Mouse (Mus musculus): ENCODE measurements around the gene Syt11. TPM values are rescaled to one million over a fixed set of nuclear protein-coding genes. Genes with fewer than 3 reads are reported as not detected.
"Not testable (repeated sequence)": the region's sequence is repeated elsewhere in the genome, so short reads cannot be mapped to it uniquely, and the experiment has no call there.

The Syt11 gene
- polyA plus RNA-seq, 1 experiment: 41.5 TPM

DNA sequence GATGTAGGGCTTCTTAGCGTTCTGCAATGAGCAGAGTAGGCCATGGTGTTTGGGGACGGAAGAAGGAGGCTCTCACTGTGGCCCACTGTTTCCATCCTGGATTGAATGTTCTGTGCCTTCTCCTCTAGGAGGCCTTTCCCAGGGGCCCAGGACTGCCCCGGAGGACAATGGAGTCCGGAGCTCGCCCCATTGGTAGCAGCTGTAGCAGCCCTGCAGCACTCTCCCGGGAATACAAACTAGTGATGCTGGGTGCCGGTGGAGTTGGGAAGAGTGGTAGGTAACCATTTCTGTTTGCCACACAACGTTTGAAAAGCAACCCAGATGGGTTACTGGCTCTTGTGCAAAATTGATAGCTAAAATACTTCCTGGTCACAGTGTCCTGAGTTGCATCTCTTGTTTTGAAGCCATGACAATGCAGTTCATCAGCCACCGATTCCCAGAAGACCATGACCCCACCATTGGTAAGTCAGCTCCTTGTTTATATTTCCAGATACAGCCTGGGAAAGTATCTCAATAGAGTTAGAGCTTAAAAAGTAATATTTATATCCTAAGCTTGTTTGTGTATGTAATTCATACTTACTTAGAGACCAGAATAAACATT is 57.7 kb downstream of the Syt11 start:
- peaks cover 1% of the 10 kb centered on the region; the same call in 1 of the 2 replicates for H3K36me3 ChIP-seq (ENCODE audit: control insufficient read depth, insufficient read depth, low read length)
- H3K27ac ChIP-seq (ENCODE audit: control insufficient read depth, insufficient read depth, low read depth, low read length): peak overlapping the region; percentile 8
- H3K4me1 ChIP-seq (ENCODE audit: control insufficient read depth, insufficient read depth, low read length): peaks cover 2% of the 10 kb centered on the region; the same call in 1 of the 2 replicates

DNA sequence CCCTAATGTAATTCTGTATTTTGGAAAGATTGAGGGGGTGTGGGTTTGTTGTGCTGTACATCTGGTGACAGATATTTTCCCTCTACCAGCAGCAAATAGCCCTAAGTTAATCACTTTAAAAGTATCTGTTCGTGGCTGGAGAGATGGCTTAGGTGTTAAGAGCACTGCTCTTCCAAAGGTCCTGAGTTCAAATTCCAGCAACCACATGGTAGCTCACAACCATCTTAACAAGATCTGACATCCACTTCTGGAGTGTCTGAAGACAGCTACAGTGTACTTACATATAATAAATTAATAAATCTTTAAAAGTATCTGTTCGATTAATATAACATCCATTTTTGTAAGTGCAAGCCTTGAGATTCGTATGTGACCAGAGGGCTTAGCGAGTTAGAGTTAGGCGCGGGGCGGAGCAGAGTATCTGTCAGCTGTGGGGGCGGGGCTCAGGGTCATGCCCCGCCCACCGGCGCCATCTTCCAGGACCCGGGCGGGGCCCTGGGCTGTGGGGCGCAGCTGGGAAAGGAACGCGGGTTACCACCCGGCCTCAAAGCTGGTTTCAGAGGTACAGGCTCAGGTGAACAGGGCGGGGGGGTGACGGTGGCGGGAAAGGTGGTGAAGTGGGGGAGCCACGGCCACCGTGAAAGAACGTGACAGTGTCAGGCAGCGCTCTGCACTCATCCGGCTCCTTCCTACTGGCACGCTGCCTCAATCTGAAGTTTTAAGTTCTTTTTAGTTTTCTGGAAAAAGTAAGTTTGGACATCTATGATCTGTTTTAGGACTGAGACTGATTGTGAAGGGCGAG is 58.4 kb downstream of the Syt11 start, which contains the start of gene Rit1:
Gene Rit1, plus strand, starts transcription at position 440 of the 799 bp plus-strand sequence.
- TF ChIP-seq CTCF (IDR thresholded peaks at IDR 0.05; ENCODE audit: control insufficient read depth, insufficient read depth, insufficient replicate concordance, low read depth, low read length) (no peak), POLR2A (IDR thresholded peaks at IDR 0.05; ENCODE audit: control insufficient read depth, low read depth, low read length) (peak; percentile 61)
- Histone ChIP-seq H3K4me1 (ENCODE audit: control insufficient read depth, insufficient read depth, low read length) (peaks cover 2% of the 10 kb centered on the region; the same call in 1 of the 2 replicates), H3K27ac (ENCODE audit: control insufficient read depth, insufficient read depth, low read depth, low read length) (peak within 1 kb of the TSS; percentile 8), H3K27me3 (ENCODE audit: control insufficient read depth, insufficient read depth, low read length) (no peaks in the 10 kb centered on the region), H3K4me3 (ENCODE audit: control insufficient read depth, low read depth, low read length) (peak within 1 kb of the TSS; percentile 78), H3K36me3 (ENCODE audit: control insufficient read depth, insufficient read depth, low read length) (peaks cover 2% of the 10 kb centered on the region)

More for the DNA sequence above, 57.7 kb downstream of the Syt11 start:
- no peak for TF ChIP-seq POLR2A (IDR thresholded peaks at IDR 0.05; ENCODE audit: control insufficient read depth, low read depth, low read length)
- TF ChIP-seq CTCF (IDR thresholded peaks at IDR 0.05; ENCODE audit: control insufficient read depth, insufficient read depth, insufficient replicate concordance, low read depth, low read length): no peak
- no peaks in the 10 kb centered on the region for H3K27me3 ChIP-seq (ENCODE audit: control insufficient read depth, insufficient read depth, low read length)
- H3K4me3 ChIP-seq (ENCODE audit: control insufficient read depth, low read depth, low read length): peak overlapping the region; percentile 78

DNA sequence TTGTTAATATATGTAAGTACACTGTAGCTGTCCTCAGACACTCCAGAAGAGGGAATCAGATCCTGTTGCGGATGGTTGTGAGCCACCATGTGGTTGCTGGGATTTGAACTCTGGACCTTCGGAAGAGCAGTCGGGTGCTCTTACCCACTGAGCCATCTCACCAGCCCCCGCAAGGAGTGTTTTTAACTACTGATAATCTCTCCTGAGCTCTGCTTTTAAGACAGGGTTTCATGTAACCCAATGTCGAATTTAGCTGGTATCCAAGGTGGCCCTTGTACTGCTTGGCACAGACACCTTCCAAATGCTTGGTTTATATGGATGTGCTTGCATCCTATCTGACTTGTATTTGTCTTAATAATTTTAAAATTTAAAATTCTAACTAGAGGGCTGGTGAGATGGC is 59.2 kb downstream of the Syt11 start:
- H3K4me1 ChIP-seq (ENCODE audit: control insufficient read depth, insufficient read depth, low read length); H3K27ac ChIP-seq (ENCODE audit: control insufficient read depth, insufficient read depth, low read depth, low read length); H3K36me3 ChIP-seq (ENCODE audit: control insufficient read depth, insufficient read depth, low read length); H3K27me3 ChIP-seq (ENCODE audit: control insufficient read depth, insufficient read depth, low read length); H3K4me3 ChIP-seq (ENCODE audit: control insufficient read depth, low read depth, low read length): not testable (repeated sequence)

DNA sequence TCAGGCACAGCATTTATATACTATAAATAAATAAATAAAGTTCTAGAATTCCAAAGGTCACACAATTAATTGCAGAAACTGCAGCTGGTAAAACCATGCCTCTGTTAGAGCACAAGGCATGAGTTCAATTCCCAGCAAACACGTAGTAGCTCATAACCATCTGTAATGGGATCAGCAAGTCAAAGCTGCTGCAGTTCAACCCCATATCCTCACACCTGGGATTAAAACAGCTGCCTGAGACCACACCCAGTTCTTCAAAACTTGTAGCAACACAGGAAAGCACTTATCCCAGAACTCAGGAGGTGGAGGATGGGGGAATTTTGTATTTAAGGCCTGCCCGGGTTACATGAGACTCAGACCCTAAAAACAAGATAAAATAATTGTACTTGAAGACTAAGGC is 60.2 kb downstream of the Syt11 start:
- H3K27me3 ChIP-seq (ENCODE audit: control insufficient read depth, insufficient read depth, low read length): no peaks in the 10 kb centered on the region
- H3K4me1 ChIP-seq (ENCODE audit: control insufficient read depth, insufficient read depth, low read length): peaks cover 2% of the 10 kb centered on the region; the same call in 1 of the 2 replicates
- H3K36me3 ChIP-seq (ENCODE audit: control insufficient read depth, insufficient read depth, low read length): peaks cover 6% of the 10 kb centered on the region
- TF ChIP-seq POLR2A (IDR thresholded peaks at IDR 0.05; ENCODE audit: control insufficient read depth, low read depth, low read length): no peak
- TF ChIP-seq CTCF (IDR thresholded peaks at IDR 0.05; ENCODE audit: control insufficient read depth, insufficient read depth, insufficient replicate concordance, low read depth, low read length): no peak
- no peak overlapping the region for H3K27ac ChIP-seq (ENCODE audit: control insufficient read depth, insufficient read depth, low read depth, low read length)
- H3K4me3 ChIP-seq (ENCODE audit: control insufficient read depth, low read depth, low read length): no peak overlapping the region

DNA sequence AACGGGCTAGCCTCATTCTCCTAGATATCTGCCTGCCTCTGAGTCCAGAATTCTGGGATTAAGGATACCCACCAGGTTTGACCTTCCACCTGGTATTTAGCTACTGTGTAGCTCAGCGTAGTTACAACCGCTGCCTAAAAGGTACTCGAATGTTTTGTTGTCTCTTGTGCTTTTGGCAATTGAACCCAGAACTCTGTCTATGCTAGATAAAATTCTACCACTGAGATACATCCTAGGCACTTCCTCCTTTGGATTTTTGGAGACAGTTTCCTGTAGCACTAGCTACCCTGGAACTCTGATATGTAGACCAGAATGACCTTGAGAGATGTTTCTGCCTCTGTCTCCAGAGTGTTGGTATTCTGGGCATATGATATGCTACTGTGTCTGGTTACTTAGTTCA is 61.3 kb downstream of the Syt11 start:
- Histone ChIP-seq H3K27ac (ENCODE audit: control insufficient read depth, insufficient read depth, low read depth, low read length) (no peak overlapping the region), H3K27me3 (ENCODE audit: control insufficient read depth, insufficient read depth, low read length) (no peaks in the 10 kb centered on the region), H3K4me1 (ENCODE audit: control insufficient read depth, insufficient read depth, low read length) (peaks cover 2% of the 10 kb centered on the region; the same call in 1 of the 2 replicates), H3K4me3 (ENCODE audit: control insufficient read depth, low read depth, low read length) (no peak overlapping the region), H3K36me3 (ENCODE audit: control insufficient read depth, insufficient read depth, low read length) (peaks cover 6% of the 10 kb centered on the region)
- TF ChIP-seq CTCF (IDR thresholded peaks at IDR 0.05; ENCODE audit: control insufficient read depth, insufficient read depth, insufficient replicate concordance, low read depth, low read length) (no peak), POLR2A (IDR thresholded peaks at IDR 0.05; ENCODE audit: control insufficient read depth, low read depth, low read length) (no peak)

DNA sequence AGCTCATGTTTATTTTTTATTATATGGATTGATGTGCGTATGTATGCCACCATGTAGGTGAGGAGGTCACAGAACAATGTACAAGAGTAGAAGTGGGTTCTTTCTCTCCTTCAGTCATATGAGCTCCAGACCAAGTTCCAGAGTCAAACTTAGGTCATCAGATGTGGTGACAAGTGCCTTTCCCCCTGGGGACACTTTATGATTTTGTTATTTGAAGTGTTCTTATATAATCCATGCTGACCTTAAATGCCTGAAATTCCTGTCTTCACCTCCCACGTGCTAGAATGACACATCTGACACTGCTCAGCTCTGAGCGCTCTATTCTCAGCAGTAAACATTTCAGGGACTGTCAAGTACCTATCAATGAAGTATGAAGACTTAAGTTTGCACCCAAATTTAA is 73.7 kb downstream of the Syt11 start:
- peaks cover 6% of the 10 kb centered on the region for H3K36me3 ChIP-seq (ENCODE audit: control insufficient read depth, insufficient read depth, low read length)

DNA sequence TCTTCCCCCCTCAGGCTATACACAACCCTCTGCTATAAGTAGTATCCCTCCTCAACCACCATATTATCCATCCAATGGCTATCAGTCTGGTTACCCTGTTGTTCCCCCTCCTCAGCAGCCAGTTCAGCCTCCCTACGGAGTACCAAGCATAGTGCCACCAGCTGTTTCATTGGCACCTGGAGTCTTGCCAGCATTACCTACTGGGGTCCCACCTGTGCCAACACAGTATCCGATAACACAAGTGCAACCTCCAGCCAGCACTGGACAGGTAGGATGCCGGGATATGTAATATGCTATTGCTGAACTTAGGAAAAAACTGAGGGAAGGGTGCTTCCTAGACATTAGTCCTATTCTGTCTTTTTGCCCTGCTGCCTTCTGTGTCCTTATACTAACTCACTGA is 74.7 kb downstream of the Syt11 start:
- no peak for TF ChIP-seq POLR2A (IDR thresholded peaks at IDR 0.05; ENCODE audit: control insufficient read depth, low read depth, low read length)
- no peak for TF ChIP-seq CTCF (IDR thresholded peaks at IDR 0.05; ENCODE audit: control insufficient read depth, insufficient read depth, insufficient replicate concordance, low read depth, low read length)
- H3K4me1 ChIP-seq (ENCODE audit: control insufficient read depth, insufficient read depth, low read length): no peaks in the 10 kb centered on the region
- H3K4me3 ChIP-seq (ENCODE audit: control insufficient read depth, low read depth, low read length): no peak overlapping the region
- H3K27me3 ChIP-seq (ENCODE audit: control insufficient read depth, insufficient read depth, low read length): no peaks in the 10 kb centered on the region
- no peak overlapping the region for H3K27ac ChIP-seq (ENCODE audit: control insufficient read depth, insufficient read depth, low read depth, low read length)
- peaks cover 6% of the 10 kb centered on the region for H3K36me3 ChIP-seq (ENCODE audit: control insufficient read depth, insufficient read depth, low read length)

More for the DNA sequence above, 73.7 kb downstream of the Syt11 start:
- Histone ChIP-seq H3K27ac (ENCODE audit: control insufficient read depth, insufficient read depth, low read depth, low read length) (no peak overlapping the region), H3K4me3 (ENCODE audit: control insufficient read depth, low read depth, low read length) (no peak overlapping the region), H3K4me1 (ENCODE audit: control insufficient read depth, insufficient read depth, low read length) (no peaks in the 10 kb centered on the region), H3K27me3 (ENCODE audit: control insufficient read depth, insufficient read depth, low read length) (no peaks in the 10 kb centered on the region)
- TF ChIP-seq CTCF (IDR thresholded peaks at IDR 0.05; ENCODE audit: control insufficient read depth, insufficient read depth, insufficient replicate concordance, low read depth, low read length) (no peak), POLR2A (IDR thresholded peaks at IDR 0.05; ENCODE audit: control insufficient read depth, low read depth, low read length) (no peak)

Measured in testis, adult 2 months (tissue).